Mouse (Mus musculus) forebrain, embryonic 10.5 days (tissue): Measurements from ENCODE around the gene Bhlha15. TPM values are rescaled to one million over a fixed set of nuclear protein-coding genes. Genes with fewer than 3 reads are reported as not detected.
A peak's percentile ranks its signal among the peaks of the same experiment; 100 is the strongest.

Source experiments
- DNase-seq: peaks from one replicate; pipeline ENCODE4 v3.0.0-alpha.2; 2017; ENCODE audit warnings: low spot score; ENCODE audit errors: extremely low spot score
- H3K27ac ChIP-seq: fragments of 300-500 bp; sonication (generic); 2 replicates; pipeline ENCODE4 v1.5.1; 2016; ENCODE audit warnings: mild to moderate bottlenecking
- H3K27me3 ChIP-seq: fragments of 300-500 bp; sonication (generic); 2 replicates; pipeline ENCODE4 v1.6.1; 2016; ENCODE audit warnings: mild to moderate bottlenecking; ENCODE audit not compliant: poor library complexity, severe bottlenecking
- H3K36me3 ChIP-seq: fragments of 300-500 bp; sonication (generic); replicated peaks from 2 replicates; pipeline ENCODE4 v1.6.1; 2016; ENCODE audit warnings: mild to moderate bottlenecking, moderate library complexity
- H3K4me1 ChIP-seq: fragments of 300-500 bp; sonication (generic); 2 replicates; pipeline ENCODE4 v1.6.1; 2016
- H3K4me3 ChIP-seq: fragments of 300-500 bp; sonication (generic); 2 replicates; pipeline ENCODE4 v1.5.1; 2016; ENCODE audit warnings: mild to moderate bottlenecking, moderate library complexity
- H3K9me3 ChIP-seq: fragments of 300-500 bp; sonication (generic); 2 replicates; pipeline ENCODE4 v1.6.1; 2016; ENCODE audit warnings: mild to moderate bottlenecking, moderate library complexity
- WGBS: fragments of 180-500 bp; shearing (Covaris S2); methylation state at CpG from one replicate; pipeline ENCODE4 v1.1.7; 2016; 5-methylcytosine and 5-hydroxymethylcytosine counted together
- polyA plus RNA-seq: library from polyadenylated mRNA; unstranded; fragments of >200 nt; fragmentation: Nextera tagmentation; extraction: Ambion mirVana; gene quantifications from 2 replicates; pipeline ENCODE4 v1.2.1, GENCODE M21; 2016

Bhlha15 gene
- polyA plus RNA-seq, 1 experiment from 2014 or later, result 0.12 TPM

- Histone ChIP-seq H3K9me3 (no peaks in the 10 kb centered on the region), H3K4me3 (peak overlapping the region; percentile 76), H3K27ac (peak overlapping the region; percentile 86), H3K36me3 (peaks cover 6% of the 10 kb centered on the region; the same call in 1 of the 2 replicates), H3K4me1 (peaks cover 41% of the 10 kb centered on the region), H3K27me3 (no peaks in the 10 kb centered on the region)
- WGBS, result 7% methylated on average over 25 of the region's 25 CpGs
- no peak for DNase-seq
Measured at GRCm38 (mm10) chr5:144222811-144223502, 32.9 kb downstream of the Bhlha15 start.

DNA sequence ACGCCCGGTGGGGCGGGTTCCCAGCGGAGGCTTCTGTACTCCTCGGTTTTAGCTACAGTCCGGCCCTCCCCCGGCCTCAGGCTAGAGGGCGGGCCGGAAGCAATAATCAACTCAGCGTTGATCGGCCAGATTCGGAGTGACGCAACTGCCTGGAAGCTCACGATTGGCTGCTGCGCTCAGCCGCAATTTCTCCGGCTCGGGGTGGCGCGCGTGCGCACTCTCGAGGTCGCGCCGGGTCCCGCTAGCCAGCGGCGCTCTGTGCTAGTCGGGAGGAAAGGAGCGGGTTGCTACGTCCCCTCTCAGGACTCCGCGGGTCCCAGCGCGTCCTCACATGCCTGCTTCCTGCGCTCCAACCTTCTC, 33.4 kb downstream of the Bhlha15 start, which contains the start of gene Tecpr1:
Gene Tecpr1, minus strand, starts transcription at position 113 of the 360 bp plus-strand sequence.
- 0 out of 2 replicates have a peak, but pooled peaks cover under 1% of the 10 kb centered on the region for H3K36me3 ChIP-seq
- under 1% methylated on average over 27 of the region's 37 CpGs for WGBS
- DNase-seq, result peak; percentile 92
- H3K27me3 ChIP-seq, result no peaks in the 10 kb centered on the region
- peaks cover 40% of the 10 kb centered on the region for H3K4me1 ChIP-seq
- peak within 1 kb of the TSS; percentile 86 for H3K27ac ChIP-seq
- H3K4me3 ChIP-seq, result peak within 1 kb of the TSS; percentile 76
- no peaks in the 10 kb centered on the region for H3K9me3 ChIP-seq

- no peaks in the 10 kb centered on the region for H3K9me3 ChIP-seq
- H3K27me3 ChIP-seq, result no peaks in the 10 kb centered on the region
- H3K4me3 ChIP-seq, result peak overlapping the region; percentile 76
- H3K4me1 ChIP-seq, result peaks cover 33% of the 10 kb centered on the region
- peak overlapping the region; percentile 86 for H3K27ac ChIP-seq
- no peaks in the 10 kb centered on the region for H3K36me3 ChIP-seq
- no peak for DNase-seq
- 27% methylated on average over 18 of the region's 18 CpGs for WGBS
Measured at GRCm38 (mm10) chr5:144223899-144224816, 34.1 kb downstream of the Bhlha15 start.

DNA sequence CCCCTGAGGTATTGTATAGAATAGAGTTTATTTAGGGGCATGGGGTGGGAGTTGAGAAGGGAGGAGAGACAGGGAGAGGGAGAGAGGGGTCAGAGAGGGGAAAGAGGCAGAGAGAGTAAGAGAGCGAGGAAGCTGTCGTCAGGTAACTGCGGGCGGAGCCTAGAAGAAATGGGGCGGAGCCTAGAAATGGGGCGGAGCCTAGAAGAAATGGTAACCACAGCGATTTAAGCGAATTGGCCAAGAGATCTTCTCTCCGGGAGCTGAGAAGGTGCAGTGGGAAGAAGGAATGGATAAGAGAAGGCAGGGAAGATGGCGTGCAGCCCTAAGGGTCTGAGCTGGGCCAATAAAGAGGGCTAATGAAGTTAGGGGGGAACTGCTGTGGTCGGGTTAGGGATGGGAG, 36.1 kb downstream of the Bhlha15 start:
- DNase-seq, result no peak
- no peak overlapping the region for H3K4me3 ChIP-seq
- no peaks in the 10 kb centered on the region for H3K9me3 ChIP-seq
- no peaks in the 10 kb centered on the region for H3K36me3 ChIP-seq
- H3K27me3 ChIP-seq, result no peaks in the 10 kb centered on the region
- 29% methylated on average over 11 of the region's 11 CpGs for WGBS
- no peak overlapping the region for H3K27ac ChIP-seq
- H3K4me1 ChIP-seq, result peaks cover 26% of the 10 kb centered on the region

GRCm38 (mm10) chr5:144230216-144230615, 40.1 kb downstream of the Bhlha15 start:
- WGBS, result 90% methylated on average over 7 of the region's 7 CpGs
- no peaks in the 10 kb centered on the region for H3K4me1 ChIP-seq

GRCm38 (mm10) chr5:144231410-144231809, 41.3 kb downstream of the Bhlha15 start:
- H3K27me3 ChIP-seq, result no peaks in the 10 kb centered on the region
- H3K27ac ChIP-seq, result no peak overlapping the region
- WGBS, result 77% methylated on average over 1 of the region's 1 CpGs
- H3K4me3 ChIP-seq, result no peak overlapping the region
- no peaks in the 10 kb centered on the region for H3K9me3 ChIP-seq
- no peaks in the 10 kb centered on the region for H3K36me3 ChIP-seq
- no peak for DNase-seq
- H3K4me1 ChIP-seq, result no peaks in the 10 kb centered on the region

More at GRCm38 (mm10) chr5:144230216-144230615, 40.1 kb downstream of the Bhlha15 start:
- DNase-seq, result no peak
- H3K27ac ChIP-seq, result no peak overlapping the region
- no peak overlapping the region for H3K4me3 ChIP-seq
- H3K36me3 ChIP-seq, result no peaks in the 10 kb centered on the region
- no peaks in the 10 kb centered on the region for H3K27me3 ChIP-seq
- H3K9me3 ChIP-seq, result no peaks in the 10 kb centered on the region

GRCm38 (mm10) chr5:144232531-144232930, 42.4 kb downstream of the Bhlha15 start:
- Histone ChIP-seq H3K4me3 (no peak overlapping the region), H3K4me1 (no peaks in the 10 kb centered on the region), H3K27me3 (no peaks in the 10 kb centered on the region), H3K9me3 (no peaks in the 10 kb centered on the region), H3K27ac (no peak overlapping the region), H3K36me3 (no peaks in the 10 kb centered on the region)
- DNase-seq, result no peak
- 90% methylated on average over 5 of the region's 5 CpGs for WGBS

GRCm38 (mm10) chr5:144234222-144234621, 44.1 kb downstream of the Bhlha15 start:
- Histone ChIP-seq H3K4me3 (no peak overlapping the region), H3K4me1 (no peaks in the 10 kb centered on the region), H3K27me3 (no peaks in the 10 kb centered on the region), H3K36me3 (no peaks in the 10 kb centered on the region), H3K27ac (no peak overlapping the region), H3K9me3 (no peaks in the 10 kb centered on the region)
- no peak for DNase-seq
- WGBS, result 77% methylated on average over 6 of the region's 6 CpGs

GRCm38 (mm10) chr5:144234714-144235113, 44.6 kb downstream of the Bhlha15 start:
- Histone ChIP-seq H3K27me3 (no peaks in the 10 kb centered on the region), H3K4me1 (no peaks in the 10 kb centered on the region), H3K9me3 (no peaks in the 10 kb centered on the region), H3K4me3 (no peak overlapping the region), H3K27ac (no peak overlapping the region), H3K36me3 (no peaks in the 10 kb centered on the region)
- DNase-seq, result no peak
- WGBS, result 91% methylated on average over 7 of the region's 7 CpGs

DNA sequence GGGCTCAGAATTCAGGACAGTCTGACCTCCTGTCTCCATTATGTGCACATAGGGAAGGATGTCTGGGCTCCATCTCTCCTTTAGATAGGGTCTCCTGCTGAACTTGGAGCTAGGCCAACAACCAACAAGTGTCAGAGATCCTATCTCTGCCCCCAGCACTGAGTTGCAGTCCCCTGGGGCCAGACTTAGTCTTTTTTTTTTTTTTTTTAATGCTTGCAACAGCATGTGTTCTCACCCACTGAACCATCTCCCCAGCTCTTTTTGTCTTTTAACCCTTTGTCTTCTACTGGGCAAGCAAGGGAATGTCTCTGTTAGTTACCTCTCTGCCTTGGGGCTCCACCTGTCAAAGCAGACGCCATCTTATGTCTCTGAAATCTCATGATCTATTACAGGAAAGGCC, 48.9 kb downstream of the Bhlha15 start:
- no peaks in the 10 kb centered on the region for H3K4me1 ChIP-seq
- no peaks in the 10 kb centered on the region for H3K27me3 ChIP-seq
- no peak overlapping the region for H3K27ac ChIP-seq
- H3K9me3 ChIP-seq, result no peaks in the 10 kb centered on the region
- DNase-seq, result no peak
- no peak overlapping the region for H3K4me3 ChIP-seq
- WGBS, result 80% methylated on average over 1 of the region's 1 CpGs
- no peaks in the 10 kb centered on the region for H3K36me3 ChIP-seq
